Mouse (Mus musculus): ENCODE measurements at regions not wholly inside any gene's neighbourhood (a gene's known extent, or its start where the extent isn't known, plus 50 kb on each side); places are given as distances from the start of the nearest gene placed in this dataset.

DNA sequence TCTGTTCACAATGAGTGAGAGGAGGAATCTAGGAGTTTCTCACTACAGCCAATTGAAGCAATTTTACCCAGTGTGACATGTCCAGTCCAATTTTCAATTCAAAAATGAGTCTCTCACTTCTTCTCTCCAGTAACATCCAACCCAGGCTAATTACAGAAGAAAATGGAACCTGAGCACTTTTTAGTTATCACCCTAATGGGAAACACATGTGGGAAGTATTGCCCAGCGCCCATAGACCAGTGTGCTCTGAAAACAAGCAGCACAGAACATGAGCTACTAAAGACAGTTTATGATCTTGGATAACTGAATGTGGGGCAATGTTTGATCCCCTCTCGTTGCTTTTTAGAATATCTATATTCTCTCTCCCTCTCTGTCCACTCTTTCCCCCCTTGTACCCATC, 70.5 kb upstream of the Efemp1 start:
- no peaks in the 10 kb centered on the region for H3K27me3 ChIP-seq (ENCODE audit: insufficient read depth, low read length)
- TF ChIP-seq CTCF (IDR thresholded peaks at IDR 0.05; ENCODE audit: low read depth), result no peak
- H3K9ac ChIP-seq (ENCODE audit: low read depth, low read length), result no peak overlapping the region
- DNase-seq (ENCODE audit: low spot score) (no peak), ATAC-seq (replicated peaks; ENCODE audit: low FRiP score, low read depth) (no peak)
- no peaks in the 10 kb centered on the region for H3K9me3 ChIP-seq (replicated peaks; ENCODE audit: low read length)
- no peak overlapping the region for H3K4me2 ChIP-seq (ENCODE audit: low read length)
- H3K27ac ChIP-seq, result no peak overlapping the region
- no peaks in the 10 kb centered on the region for H3K36me3 ChIP-seq (ENCODE audit: insufficient read depth, low read length)
- H3K4me1 ChIP-seq (replicated peaks; ENCODE audit: insufficient read depth, low read length), result no peaks in the 10 kb centered on the region
- 78% methylated on average over 2 of the region's 2 CpGs for WGBS
- H3K4me3 ChIP-seq (replicated peaks; ENCODE audit: low read depth, low read length), result no peak overlapping the region

DNA sequence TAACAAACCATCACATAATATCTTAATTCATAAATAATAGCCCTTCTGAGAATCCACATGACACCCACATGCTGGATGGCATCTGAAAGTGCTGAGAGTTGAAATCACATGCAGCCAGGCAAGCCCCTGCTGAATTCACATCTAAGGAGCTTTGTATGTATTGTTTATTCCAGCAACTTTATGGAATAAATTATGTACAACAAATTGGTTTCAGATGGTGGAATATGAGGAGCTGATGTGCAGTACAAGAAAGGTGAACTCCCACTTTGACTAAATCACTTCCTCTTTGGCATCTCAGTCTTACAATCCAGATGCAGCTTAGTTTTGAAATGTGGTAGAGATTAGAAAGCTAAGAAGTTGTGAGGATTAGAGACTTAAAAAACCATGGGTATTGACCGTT, 82.2 kb upstream of the Efemp1 start:
- Histone ChIP-seq H3K27ac (no peak overlapping the region), H3K36me3 (ENCODE audit: insufficient read depth, low read length) (no peaks in the 10 kb centered on the region), H3K4me3 (replicated peaks; ENCODE audit: low read depth, low read length) (no peak overlapping the region), H3K9me3 (replicated peaks; ENCODE audit: low read length) (no peaks in the 10 kb centered on the region), H3K4me2 (ENCODE audit: low read length) (no peak overlapping the region), H3K9ac (ENCODE audit: low read depth, low read length) (no peak overlapping the region), H3K4me1 (replicated peaks; ENCODE audit: insufficient read depth, low read length) (no peaks in the 10 kb centered on the region), H3K27me3 (ENCODE audit: insufficient read depth, low read length) (no peaks in the 10 kb centered on the region)
- ATAC-seq (replicated peaks; ENCODE audit: low FRiP score, low read depth), result no peak
- no peak for DNase-seq (ENCODE audit: low spot score)
- 93% methylated on average over 1 of the region's 1 CpGs for WGBS
- no peak for TF ChIP-seq CTCF (IDR thresholded peaks at IDR 0.05; ENCODE audit: low read depth)

DNA sequence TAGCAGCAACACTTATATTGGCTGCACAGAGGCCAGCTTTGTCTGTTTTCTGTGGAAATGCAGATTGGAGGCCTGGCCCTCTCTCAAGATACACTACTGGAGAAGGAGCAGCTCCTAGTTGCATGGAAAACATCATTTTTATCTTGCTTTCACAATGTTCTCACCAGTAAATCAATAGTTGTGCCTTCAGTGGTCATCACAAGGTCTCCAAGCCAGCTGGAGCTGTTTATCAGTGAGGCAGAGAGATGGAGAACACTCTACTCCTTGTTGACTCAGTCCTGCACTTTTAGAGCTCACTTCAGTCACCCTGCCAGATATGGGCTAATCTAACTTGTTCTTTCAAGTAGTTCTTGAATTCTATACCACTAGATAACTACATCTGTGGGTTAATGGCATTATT, 92.3 kb upstream of the Efemp1 start:
- Histone ChIP-seq H3K4me2 (ENCODE audit: low read length) (no peak overlapping the region), H3K4me1 (replicated peaks; ENCODE audit: insufficient read depth, low read length) (no peaks in the 10 kb centered on the region), H3K36me3 (ENCODE audit: insufficient read depth, low read length) (no peaks in the 10 kb centered on the region), H3K9me3 (replicated peaks; ENCODE audit: low read length) (no peaks in the 10 kb centered on the region), H3K9ac (ENCODE audit: low read depth, low read length) (no peak overlapping the region), H3K27ac (no peak overlapping the region), H3K27me3 (ENCODE audit: insufficient read depth, low read length) (no peaks in the 10 kb centered on the region), H3K4me3 (replicated peaks; ENCODE audit: low read depth, low read length) (no peak overlapping the region)
- DNase-seq (ENCODE audit: low spot score), result no peak
- ATAC-seq (replicated peaks; ENCODE audit: low FRiP score, low read depth), result no peak
- TF ChIP-seq CTCF (IDR thresholded peaks at IDR 0.05; ENCODE audit: low read depth), result no peak

DNA sequence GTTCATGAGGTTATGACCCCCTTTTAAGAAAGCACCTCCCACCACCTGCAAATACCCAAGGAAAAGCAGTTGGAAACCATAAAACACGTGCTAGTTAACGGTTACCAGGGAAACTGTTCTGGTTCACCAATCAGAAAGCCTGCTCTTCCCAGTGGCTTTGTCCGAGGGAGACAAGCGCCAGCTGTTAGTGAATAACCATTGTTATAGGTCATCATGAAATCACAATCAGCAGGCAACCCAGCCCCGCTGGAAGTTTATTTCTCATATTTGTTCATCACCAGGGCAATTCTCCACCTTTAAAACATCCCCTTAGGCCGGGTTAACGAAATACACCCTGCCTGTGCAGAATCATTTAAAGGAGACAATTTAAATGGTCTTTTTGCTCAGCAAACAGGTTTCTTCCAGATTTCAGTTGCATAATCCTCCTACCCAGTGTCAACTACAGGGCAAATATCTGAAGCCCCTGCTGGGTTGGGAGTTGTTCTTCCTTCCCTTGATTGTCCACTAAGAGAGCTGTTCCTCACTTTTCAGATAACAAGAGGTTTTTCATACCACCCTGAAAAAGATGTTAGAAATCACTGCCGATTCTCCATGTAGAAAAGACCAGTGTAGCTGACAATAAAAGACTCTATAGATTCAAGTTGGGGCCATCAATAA, 117.9 kb upstream of the Efemp1 start:
- Histone ChIP-seq H3K27ac (no peak overlapping the region), H3K27me3 (ENCODE audit: insufficient read depth, low read length) (no peaks in the 10 kb centered on the region), H3K4me1 (replicated peaks; ENCODE audit: insufficient read depth, low read length) (no peaks in the 10 kb centered on the region), H3K36me3 (ENCODE audit: insufficient read depth, low read length) (no peaks in the 10 kb centered on the region), H3K4me2 (ENCODE audit: low read length) (peak overlapping the region; percentile 37; the same call in 1 of the 2 replicates), H3K9me3 (replicated peaks; ENCODE audit: low read length) (no peaks in the 10 kb centered on the region), H3K4me3 (replicated peaks; ENCODE audit: low read depth, low read length) (no peak overlapping the region), H3K9ac (ENCODE audit: low read depth, low read length) (no peak overlapping the region)
- TF ChIP-seq CTCF (IDR thresholded peaks at IDR 0.05; ENCODE audit: low read depth), result peak; percentile 11; the same call in 1 of the 2 replicates
- DNase-seq (ENCODE audit: low spot score) (peak; percentile 84), ATAC-seq (replicated peaks; ENCODE audit: low FRiP score, low read depth) (peak; percentile 95)
- 2% methylated on average over 8 of the region's 8 CpGs for WGBS

DNA sequence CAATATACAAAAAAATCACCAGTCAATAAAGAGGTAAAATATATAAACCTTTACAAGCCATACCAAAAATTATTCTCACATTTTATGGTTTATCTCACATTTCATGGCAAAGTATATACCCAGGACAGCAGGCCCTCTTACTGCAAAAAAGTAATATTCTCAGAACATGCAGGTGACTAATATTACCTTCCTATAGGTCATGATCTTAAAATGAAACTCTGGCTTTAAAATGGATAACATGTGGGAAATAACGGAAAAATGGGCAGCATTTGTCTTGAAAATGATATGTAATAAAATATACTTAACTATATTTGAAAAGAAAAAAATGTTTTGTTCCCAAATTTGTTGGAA, 118.4 kb upstream of the Efemp1 start:
- TF ChIP-seq CTCF (IDR thresholded peaks at IDR 0.05; ENCODE audit: low read depth), result no peak
- Histone ChIP-seq H3K27me3 (ENCODE audit: insufficient read depth, low read length) (no peaks in the 10 kb centered on the region), H3K4me2 (ENCODE audit: low read length) (no peak overlapping the region), H3K4me3 (replicated peaks; ENCODE audit: low read depth, low read length) (no peak overlapping the region), H3K9ac (ENCODE audit: low read depth, low read length) (no peak overlapping the region), H3K27ac (no peak overlapping the region), H3K36me3 (ENCODE audit: insufficient read depth, low read length) (no peaks in the 10 kb centered on the region), H3K4me1 (replicated peaks; ENCODE audit: insufficient read depth, low read length) (no peaks in the 10 kb centered on the region), H3K9me3 (replicated peaks; ENCODE audit: low read length) (no peaks in the 10 kb centered on the region)
- no peak; the same call in 1 of the 2 replicates for ATAC-seq (replicated peaks; ENCODE audit: low FRiP score, low read depth)
- DNase-seq (ENCODE audit: low spot score), result no peak
- 29% methylated on average over 1 of the region's 1 CpGs for WGBS

DNA sequence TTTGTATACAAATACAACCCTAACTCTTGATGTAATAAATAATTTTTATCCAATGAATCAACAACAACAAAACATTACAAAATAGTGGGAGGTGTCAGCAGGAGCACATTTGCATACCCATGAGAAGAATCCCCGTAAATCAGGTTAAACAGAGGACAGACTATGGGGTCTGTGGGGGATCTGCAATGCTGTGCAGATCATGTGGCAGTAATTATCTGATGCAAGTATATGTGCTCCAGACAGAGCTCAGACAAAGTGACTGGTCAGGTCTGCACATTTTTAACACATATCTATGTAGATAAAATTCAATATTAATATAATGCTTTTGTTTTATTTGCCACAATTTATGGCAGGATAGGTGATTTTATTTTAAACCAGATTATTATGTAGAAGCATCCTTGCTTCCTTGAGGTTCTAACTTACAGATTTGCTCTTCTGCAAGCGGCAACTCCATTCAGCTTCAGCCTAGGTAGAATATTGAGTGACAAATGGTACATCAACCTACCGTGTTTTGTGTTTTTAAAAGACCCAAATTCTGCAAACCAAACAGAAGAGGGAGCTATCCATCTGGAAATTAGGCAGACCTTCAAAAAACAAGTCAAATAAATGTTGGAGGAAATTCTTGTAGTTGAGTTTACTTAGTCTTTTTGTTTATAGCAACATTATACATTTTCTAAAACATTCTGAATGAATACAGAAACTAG, 119.0 kb upstream of the Efemp1 start:
- Histone ChIP-seq H3K36me3 (ENCODE audit: insufficient read depth, low read length) (no peaks in the 10 kb centered on the region), H3K4me1 (replicated peaks; ENCODE audit: insufficient read depth, low read length) (no peaks in the 10 kb centered on the region), H3K27me3 (ENCODE audit: insufficient read depth, low read length) (no peaks in the 10 kb centered on the region), H3K27ac (no peak overlapping the region), H3K4me2 (ENCODE audit: low read length) (no peak overlapping the region), H3K9me3 (replicated peaks; ENCODE audit: low read length) (no peaks in the 10 kb centered on the region), H3K4me3 (replicated peaks; ENCODE audit: low read depth, low read length) (no peak overlapping the region), H3K9ac (ENCODE audit: low read depth, low read length) (no peak overlapping the region)
- 46% methylated on average over 3 of the region's 3 CpGs for WGBS
- ATAC-seq (replicated peaks; ENCODE audit: low FRiP score, low read depth), result no peak
- peak; percentile 61 for TF ChIP-seq CTCF (IDR thresholded peaks at IDR 0.05; ENCODE audit: low read depth)
- DNase-seq (ENCODE audit: low spot score), result peak; percentile 56
